Mouse (Mus musculus) stomach, postnatal 0 days (tissue): ENCODE measurements at regions not wholly inside any gene's neighbourhood (a gene's known extent, or its start where the extent isn't known, plus 50 kb on each side); places are given as distances from the start of the nearest gene placed in this dataset.

ENCODE experiments used
- CTCF ChIP-seq: IDR thresholded peaks from 2 replicates; pipeline ENCODE4 v1.5.1; 2016; ENCODE audit warnings: antibody characterized with exemption, low read depth, mild to moderate bottlenecking, moderate library complexity
- EP300 ChIP-seq: optimal IDR thresholded peaks from 2 replicates; pipeline ENCODE3; 2016; ENCODE audit warnings: antibody characterized with exemption

- TF ChIP-seq CTCF (no peak), EP300 (no peak)
These were observed 141.1 kb upstream of the Vps41 start for GRCm38 (mm10) chr13:18576016-18576415.
